10 mouse cellular contexts compared by ENCODE assay signal in the genomic region with DNA sequence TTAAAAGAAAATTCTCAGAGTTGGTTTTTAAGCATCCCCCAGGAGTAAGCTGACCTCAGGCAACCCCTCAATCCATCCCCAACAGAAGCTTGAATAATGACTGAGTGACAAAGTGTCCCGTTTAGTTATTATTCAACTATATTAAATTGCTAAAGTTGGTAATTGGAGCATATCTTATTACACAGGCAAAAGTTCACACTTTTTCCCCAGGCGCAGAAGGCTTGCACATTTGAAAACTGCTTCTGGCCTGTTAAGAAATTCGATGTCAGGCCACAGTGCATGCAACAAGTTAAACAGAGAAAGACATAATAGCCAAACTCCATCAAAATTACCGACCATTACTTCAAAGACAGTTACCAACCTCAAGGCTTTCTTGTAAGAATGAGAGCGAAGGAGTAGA.
"Had no signal": no experiment of that assay in that cellular context is flagged by ENCODE, and none has a peak within 500 bp of the region (broad histone marks: within the 10 kb centered on the region; RNA-seq: fewer than 3 reads in every experiment).

No protein-coding gene starts in this region.

- DNase-seq: gastrocnemius, adult 2 months; gastrocnemius, postnatal 10 days; gastrocnemius, postnatal 25 days; heart, adult 18-20 months; heart, postnatal 10 days; heart, postnatal 4 days; kidney, postnatal 10 days; kidney, postnatal 4 days; liver; liver, embryonic 13.5 days had no signal
